Mouse (Mus musculus): ENCODE measurements at regions not wholly inside any gene's neighbourhood (a gene's known extent, or its start where the extent isn't known, plus 50 kb on each side); places are given as distances from the start of the nearest gene placed in this dataset.
"Not testable (repeated sequence)": the region's sequence is repeated elsewhere in the genome, so short reads cannot be mapped to it uniquely, and the experiment has no call there.

GRCm38 (mm10) chr2:18617520-18617919 is 54.7 kb upstream of the Commd3 start:
- DNase-seq (ENCODE audit: inconsistent ontology term) = no peak

- DNase-seq (ENCODE audit: inconsistent ontology term) = no peak
Measured at GRCm38 (mm10) chr2:18609868-18610185, 62.4 kb upstream of the Commd3 start.

GRCm38 (mm10) chr2:18609075-18609867 is 62.9 kb upstream of the Commd3 start:
- peak; percentile 12 for DNase-seq (ENCODE audit: inconsistent ontology term)

- DNase-seq (ENCODE audit: inconsistent ontology term) = peak; percentile 25
Measured at GRCm38 (mm10) chr2:18608260-18609074, 63.7 kb upstream of the Commd3 start.

DNA sequence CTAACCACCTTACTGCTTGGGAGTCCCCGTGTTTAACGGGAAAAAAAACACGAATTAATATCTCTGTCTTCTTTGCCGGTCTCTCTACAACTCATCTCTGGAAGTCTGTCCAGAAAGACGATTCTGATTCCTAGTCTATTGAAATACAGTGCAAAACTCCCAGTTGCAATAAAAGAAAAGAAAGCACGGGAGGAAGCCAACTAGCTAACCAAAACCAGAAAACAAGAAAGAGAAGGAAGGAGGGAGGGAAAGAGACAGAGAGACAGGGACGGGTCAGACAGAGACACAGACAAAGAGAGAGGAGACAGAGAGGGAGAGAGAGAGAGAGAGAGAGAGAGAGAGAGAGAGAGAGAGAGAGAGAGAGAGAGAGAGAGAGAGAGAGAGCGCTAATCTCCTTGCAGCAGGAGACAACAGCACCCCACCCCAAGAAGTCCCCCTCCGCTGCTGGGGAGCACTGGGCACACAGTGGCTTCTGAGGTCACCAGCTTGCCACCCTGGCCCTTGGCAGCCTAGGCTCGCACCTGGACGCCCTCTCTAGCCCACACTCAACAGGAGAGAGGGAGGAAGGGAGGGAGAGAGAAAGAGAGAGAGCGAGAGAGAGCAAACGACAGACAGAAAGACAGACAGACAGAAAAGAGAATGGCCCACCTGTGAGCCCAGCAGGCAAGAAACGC is 64.5 kb upstream of the Commd3 start:
- peak; percentile 17 for DNase-seq (ENCODE audit: inconsistent ontology term)

- no peak for DNase-seq (ENCODE audit: inconsistent ontology term)
Measured at GRCm38 (mm10) chr2:18607088-18607487, 65.1 kb upstream of the Commd3 start.

- no peak for DNase-seq (ENCODE audit: inconsistent ontology term)
Measured at GRCm38 (mm10) chr2:18592221-18592620, 80.0 kb upstream of the Commd3 start.

DNA sequence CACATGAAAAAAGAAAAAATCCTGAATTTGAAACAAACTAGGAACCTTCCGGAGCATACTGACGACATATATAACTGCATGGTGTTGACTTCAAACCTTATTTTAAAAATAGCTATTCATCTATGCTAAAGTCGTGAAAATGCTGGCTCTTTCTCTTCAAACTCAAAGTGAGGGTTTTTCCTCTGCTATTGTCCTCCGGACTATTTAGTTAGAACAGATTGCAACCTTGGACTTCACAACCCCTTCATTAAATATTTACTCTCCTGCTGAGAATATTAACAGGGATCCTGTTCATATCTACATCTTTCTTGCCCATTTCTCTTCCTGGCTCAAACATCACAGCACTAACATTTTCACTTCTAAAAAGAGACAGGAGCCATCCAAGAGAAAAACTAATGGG is 84.0 kb upstream of the Commd3 start:
- peak; percentile 16 for DNase-seq (ENCODE audit: inconsistent ontology term)

GRCm38 (mm10) chr2:18587746-18588231 is 84.4 kb upstream of the Commd3 start:
- DNase-seq (ENCODE audit: inconsistent ontology term) = peak; percentile 49

DNA sequence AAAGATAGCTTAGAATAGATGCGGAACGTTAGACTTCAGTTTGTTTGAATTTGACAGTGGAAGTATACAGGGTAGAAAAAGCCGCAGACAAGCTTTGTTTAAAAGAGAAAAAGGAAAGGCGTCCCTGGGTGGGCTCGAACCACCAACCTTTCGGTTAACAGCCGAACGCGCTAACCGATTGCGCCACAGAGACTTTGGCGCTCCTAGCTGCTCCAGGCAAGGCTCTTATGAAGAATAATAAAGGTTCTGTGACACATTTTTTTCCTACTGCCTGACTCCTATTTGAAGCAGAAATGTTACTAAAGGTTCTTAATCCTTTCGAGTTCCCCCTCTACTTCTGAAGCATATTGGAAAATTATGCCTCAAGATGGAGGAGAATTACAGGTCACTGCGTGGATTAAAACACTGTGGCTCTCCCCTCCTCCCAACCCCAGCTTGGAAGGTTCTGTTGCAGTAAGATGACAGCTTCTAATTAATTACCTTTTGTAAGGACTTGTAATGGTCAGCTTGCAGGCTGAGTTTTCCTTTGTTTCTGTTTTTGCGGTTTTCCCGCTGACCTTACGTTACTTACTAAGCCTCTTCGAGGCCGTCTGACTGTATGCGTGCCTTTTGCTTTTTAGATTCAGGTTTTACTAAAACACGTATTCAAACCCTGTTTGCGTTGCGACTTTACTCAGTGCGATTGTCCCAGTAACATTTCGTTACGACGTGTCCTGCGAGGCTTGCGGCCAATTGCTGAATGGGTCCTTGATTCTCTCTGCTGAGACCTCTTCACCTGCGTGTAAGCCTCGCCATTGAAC is 85.1 kb upstream of the Commd3 start:
- peak; percentile 83 for DNase-seq (ENCODE audit: inconsistent ontology term)

GRCm38 (mm10) chr2:18585564-18586336 is 86.4 kb upstream of the Commd3 start:
- DNase-seq (ENCODE audit: inconsistent ontology term) = peak; percentile 22

GRCm38 (mm10) chr2:18558133-18558532 is 114.1 kb upstream of the Commd3 start:
- no peak for DNase-seq (ENCODE audit: inconsistent ontology term)

DNA sequence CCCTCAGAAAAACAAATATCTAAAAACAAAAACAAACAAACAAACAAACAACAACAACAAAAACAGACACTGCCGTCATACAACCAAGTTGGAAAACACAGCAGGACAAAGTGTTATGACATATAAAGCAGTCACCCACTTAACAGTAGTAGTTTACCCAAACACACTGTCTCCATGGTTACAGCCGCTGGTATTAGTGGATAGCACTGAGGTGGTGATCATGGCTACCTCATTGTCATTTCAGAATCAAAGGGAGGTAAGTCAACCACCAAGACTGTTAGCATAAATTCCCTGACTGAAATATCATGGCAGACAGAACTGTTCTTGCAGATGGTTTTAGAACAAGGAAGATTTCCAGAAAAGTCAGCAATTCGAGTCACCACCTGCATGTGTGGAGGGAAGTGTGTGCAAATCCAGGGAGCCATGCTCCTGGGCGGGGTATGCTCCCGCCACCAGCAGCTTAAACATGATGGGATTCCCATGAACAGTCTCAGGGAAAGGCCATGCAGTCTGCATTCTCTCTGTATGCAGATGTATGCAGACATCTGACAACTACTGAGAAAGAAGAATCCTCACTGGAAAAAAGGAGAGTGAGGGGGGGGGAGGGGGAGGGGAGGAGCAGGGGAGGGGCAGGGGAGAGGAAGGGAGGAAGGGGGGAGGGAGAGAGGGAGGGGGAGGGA is 124.1 kb upstream of the Commd3 start:
- DNase-seq (ENCODE audit: inconsistent ontology term) = no peak

DNA sequence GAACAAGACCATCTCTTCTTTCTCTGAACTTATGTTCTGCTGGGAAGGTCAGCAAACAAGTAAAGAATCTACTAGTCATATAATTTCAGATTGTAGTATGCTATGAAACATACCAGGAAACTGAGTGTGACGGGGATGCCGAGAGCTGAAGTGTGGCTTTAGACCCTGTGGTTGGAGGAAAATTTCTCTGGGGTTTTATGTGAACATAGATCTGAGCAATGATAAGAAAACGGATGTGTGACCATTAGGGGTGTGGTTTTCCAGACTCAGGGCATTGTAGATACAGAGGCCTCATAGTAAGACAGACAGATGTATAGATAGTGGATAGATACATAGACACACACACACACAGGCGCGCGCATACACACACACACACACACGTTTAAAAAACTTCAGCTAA is 131.8 kb upstream of the Dnajc1 start:
- no peak for DNase-seq (ENCODE audit: inconsistent ontology term)

GRCm38 (mm10) chr2:18523911-18524310 is 131.3 kb upstream of the Dnajc1 start:
- no peak for DNase-seq (ENCODE audit: inconsistent ontology term)

DNA sequence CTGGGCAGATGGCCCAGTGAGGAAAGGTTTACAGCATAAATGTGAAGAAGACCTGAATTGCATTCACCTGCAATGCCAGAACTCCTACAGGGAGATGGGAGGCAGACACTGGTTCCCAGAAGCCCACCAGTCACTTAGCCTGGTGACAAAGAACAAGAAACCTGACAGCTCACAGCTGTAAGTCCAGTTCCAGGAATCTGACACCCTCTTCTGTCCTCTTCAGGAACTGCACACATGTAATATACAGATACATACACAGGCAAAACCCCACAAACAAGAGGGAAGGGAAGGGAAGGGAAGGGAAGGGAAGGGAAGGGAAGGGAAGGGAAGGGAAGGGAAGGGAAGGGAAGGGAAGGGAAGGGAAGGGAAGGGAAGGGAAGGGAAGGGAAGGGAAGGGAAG is 120.8 kb upstream of the Dnajc1 start:
- no peak for DNase-seq (ENCODE audit: inconsistent ontology term)

DNA sequence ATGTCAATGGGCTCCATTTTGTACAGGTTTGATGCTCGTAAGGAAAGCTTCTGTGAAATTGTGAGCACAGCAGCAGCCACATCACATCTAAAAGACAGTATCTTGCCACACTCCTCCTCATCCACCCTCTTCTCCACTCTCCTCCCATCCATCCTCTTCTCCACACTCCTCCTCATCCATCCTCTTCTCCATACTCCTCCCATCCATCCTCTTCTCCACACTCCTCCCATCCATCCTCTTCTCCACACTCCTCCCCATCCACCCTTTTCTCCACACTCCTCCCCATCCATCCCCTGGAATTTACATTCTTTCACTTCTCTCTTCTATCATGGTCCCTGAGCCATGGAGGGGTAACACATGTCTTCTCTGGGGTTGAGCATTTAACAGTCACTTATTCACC is 116.7 kb upstream of the Dnajc1 start:
- DNase-seq (ENCODE audit: inconsistent ontology term) = no peak

DNA sequence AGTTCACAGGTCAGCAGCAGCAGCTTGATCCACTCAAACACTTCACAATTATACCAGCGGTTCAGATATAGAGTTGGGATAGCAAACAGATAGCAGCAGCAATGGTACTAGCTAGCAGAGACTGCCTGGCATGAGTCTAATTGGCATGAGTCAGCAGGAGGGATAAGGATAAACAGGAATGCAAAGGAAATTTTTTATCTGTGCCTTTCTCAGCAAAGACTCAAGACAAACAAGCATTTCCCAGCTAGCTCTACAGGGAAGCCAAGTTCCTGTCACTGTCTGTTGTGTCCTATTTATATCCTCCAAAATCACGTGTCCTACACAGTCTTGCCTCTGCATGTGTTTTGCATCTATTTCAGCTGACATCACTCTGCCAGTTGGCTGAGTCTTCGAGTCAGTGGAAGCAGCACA is 80.7 kb upstream of the Dnajc1 start:
- peak; percentile 76 for DNase-seq (ENCODE audit: inconsistent ontology term)

GRCm38 (mm10) chr2:18460901-18461300 is 68.3 kb upstream of the Dnajc1 start:
- DNase-seq (ENCODE audit: inconsistent ontology term) = no peak

DNA sequence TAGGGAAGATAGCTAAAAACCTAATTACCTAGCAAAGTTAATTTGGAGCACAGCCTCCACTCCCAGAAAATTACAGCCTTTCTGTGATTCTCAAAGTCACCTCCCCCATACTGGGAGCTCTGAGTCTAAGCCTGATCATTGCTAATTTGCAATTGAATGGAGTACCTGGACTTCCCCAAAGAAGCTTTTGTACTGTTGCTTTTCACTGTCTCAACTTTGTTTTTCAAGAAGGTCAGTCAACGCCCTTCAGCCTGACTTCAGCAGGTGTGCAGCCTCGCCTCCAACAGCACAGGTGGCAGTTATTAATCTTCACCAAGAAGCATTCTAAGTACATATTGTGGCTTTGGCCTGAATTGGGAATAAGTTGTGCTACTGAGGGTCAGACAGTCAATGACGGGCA is 67.7 kb upstream of the Dnajc1 start:
- not testable (repeated sequence) for DNase-seq (ENCODE audit: inconsistent ontology term)

All from Muller cell, postnatal 12 days (primary cell).